Mouse (Mus musculus) E14TG2a.4 (cell line): ENCODE measurements around the gene Mrps18a.

Source experiments
- H3K27me3 ChIP-seq: 2 replicates; pipeline ENCODE4 v1.6.1; 2014; ENCODE audit warnings: low read length, control low read depth; ENCODE audit not compliant: insufficient read depth
- H3K36me3 ChIP-seq: 2 replicates; pipeline ENCODE4 v1.6.1; 2014; ENCODE audit warnings: low read length, control low read depth; ENCODE audit not compliant: insufficient read depth
- H3K4me1 ChIP-seq: replicated peaks from 2 replicates; pipeline ENCODE4 v1.6.1; 2014; ENCODE audit warnings: low read depth, low read length, control low read depth
- H3K4me3 ChIP-seq: replicated peaks from 2 replicates; pipeline ENCODE4 v1.5.1; 2014; ENCODE audit warnings: mild to moderate bottlenecking, low read length
- H3K9me3 ChIP-seq: 2 replicates; pipeline ENCODE4 v1.6.1; 2014; ENCODE audit warnings: low read length, control low read depth
- CTCF ChIP-seq: conservative IDR thresholded peaks from 2 replicates; pipeline ENCODE4 v1.5.1; 2014; ENCODE audit warnings: low read length
- NANOG ChIP-seq: IDR thresholded peaks from 2 replicates; pipeline ENCODE4 v1.6.1; 2014; ENCODE audit warnings: borderline replicate concordance, low read length, mixed read lengths
- POU5F1 ChIP-seq: IDR thresholded peaks from 2 replicates; pipeline ENCODE4 v1.6.1; 2014; ENCODE audit warnings: low read length, borderline replicate concordance

Mrps18a gene

GRCm38 (mm10) chr17:46152847-46153782, 42.3 kb downstream of the Mrps18a start, which contains the start of gene Mad2l1bp:
Gene Mad2l1bp (minus strand): TSS chr17:46153553.
- Histone ChIP-seq H3K9me3 (no peaks in the 10 kb centered on the region), H3K4me3 (peak within 1 kb of the TSS; percentile 85), H3K4me1 (peaks cover 36% of the 10 kb centered on the region), H3K27me3 (no peaks in the 10 kb centered on the region), H3K36me3 (peaks cover 18% of the 10 kb centered on the region)
- TF ChIP-seq NANOG (no peak), POU5F1 (no peak), CTCF (no peak)

- Histone ChIP-seq H3K4me1 (peaks cover 36% of the 10 kb centered on the region), H3K27me3 (no peaks in the 10 kb centered on the region), H3K36me3 (peaks cover 7% of the 10 kb centered on the region; the same call in 1 of the 2 replicates), H3K9me3 (no peaks in the 10 kb centered on the region), H3K4me3 (no peak overlapping the region)
- no peak for TF ChIP-seq CTCF
- no peak for TF ChIP-seq NANOG
- no peak for TF ChIP-seq POU5F1
Measured at GRCm38 (mm10) chr17:46154336-46154735, 43.5 kb downstream of the Mrps18a start.

- H3K27me3 ChIP-seq, result no peaks in the 10 kb centered on the region
- no peak for TF ChIP-seq CTCF
- TF ChIP-seq POU5F1, result no peak
- no peak overlapping the region for H3K4me3 ChIP-seq
- no peaks in the 10 kb centered on the region for H3K36me3 ChIP-seq
- peaks cover 43% of the 10 kb centered on the region for H3K4me1 ChIP-seq
- H3K9me3 ChIP-seq, result no peaks in the 10 kb centered on the region
Measured at GRCm38 (mm10) chr17:46156680-46157079, 45.9 kb downstream of the Mrps18a start.

GRCm38 (mm10) chr17:46157131-46157530, 46.3 kb downstream of the Mrps18a start:
- Histone ChIP-seq H3K27me3 (no peaks in the 10 kb centered on the region), H3K4me1 (peaks cover 47% of the 10 kb centered on the region), H3K9me3 (no peaks in the 10 kb centered on the region), H3K4me3 (no peak overlapping the region), H3K36me3 (no peaks in the 10 kb centered on the region)
- TF ChIP-seq CTCF, result no peak
- no peak for TF ChIP-seq NANOG
- no peak for TF ChIP-seq POU5F1

- Histone ChIP-seq H3K9me3 (no peaks in the 10 kb centered on the region), H3K27me3 (no peaks in the 10 kb centered on the region), H3K36me3 (peaks cover 8% of the 10 kb centered on the region), H3K4me3 (peak overlapping the region; percentile 92; the same call in 1 of the 2 replicates), H3K4me1 (peaks cover 48% of the 10 kb centered on the region)
- TF ChIP-seq CTCF (no peak), NANOG (no peak)
Measured at GRCm38 (mm10) chr17:46159236-46159635, 48.5 kb downstream of the Mrps18a start.

- peaks cover 17% of the 10 kb centered on the region for H3K36me3 ChIP-seq
- H3K27me3 ChIP-seq, result no peaks in the 10 kb centered on the region
- peak overlapping the region; percentile 92 for H3K4me3 ChIP-seq
- H3K9me3 ChIP-seq, result no peaks in the 10 kb centered on the region
- H3K4me1 ChIP-seq, result peaks cover 57% of the 10 kb centered on the region
- TF ChIP-seq NANOG (no peak), CTCF (peak; percentile 34)
Measured at GRCm38 (mm10) chr17:46160090-46160662, 49.4 kb downstream of the Mrps18a start.

- peak within 1 kb of the TSS; percentile 92 for H3K4me3 ChIP-seq
- no peaks in the 10 kb centered on the region for H3K27me3 ChIP-seq
- peaks cover 62% of the 10 kb centered on the region for H3K4me1 ChIP-seq
- TF ChIP-seq POU5F1 (no peak), CTCF (no peak), NANOG (no peak)
- H3K36me3 ChIP-seq, result peaks cover 22% of the 10 kb centered on the region
- H3K9me3 ChIP-seq, result no peaks in the 10 kb centered on the region
Measured at GRCm38 (mm10) chr17:46160686-46161085, 49.9 kb downstream of the Mrps18a start, which contains the start of gene Gtpbp2. Gene Gtpbp2 (plus strand): TSS chr17:46161032.

GRCm38 (mm10) chr17:46161179-46161578, 50.4 kb downstream of the Mrps18a start:
- H3K9me3 ChIP-seq, result no peaks in the 10 kb centered on the region
- TF ChIP-seq NANOG (no peak), POU5F1 (no peak), CTCF (no peak)
- H3K36me3 ChIP-seq, result peaks cover 27% of the 10 kb centered on the region
- peaks cover 67% of the 10 kb centered on the region for H3K4me1 ChIP-seq
- H3K27me3 ChIP-seq, result no peaks in the 10 kb centered on the region
- peak overlapping the region; percentile 92 for H3K4me3 ChIP-seq
